Mouse (Mus musculus) c-Kit-positive CD71-negative TER-119-negative erythroid progenitor cells, embryonic 14.5 days (primary cell): ENCODE results near the gene Frmd4a.
"Not testable (repeated sequence)": the region's sequence is repeated elsewhere in the genome, so short reads cannot be mapped to it uniquely, and the experiment has no call there.

Experiments used
- DNase-seq: peaks from one replicate; pipeline ENCODE4 v3.0.0-alpha.2; 2013; ENCODE audit warnings: low read depth

Gene Frmd4a

DNA sequence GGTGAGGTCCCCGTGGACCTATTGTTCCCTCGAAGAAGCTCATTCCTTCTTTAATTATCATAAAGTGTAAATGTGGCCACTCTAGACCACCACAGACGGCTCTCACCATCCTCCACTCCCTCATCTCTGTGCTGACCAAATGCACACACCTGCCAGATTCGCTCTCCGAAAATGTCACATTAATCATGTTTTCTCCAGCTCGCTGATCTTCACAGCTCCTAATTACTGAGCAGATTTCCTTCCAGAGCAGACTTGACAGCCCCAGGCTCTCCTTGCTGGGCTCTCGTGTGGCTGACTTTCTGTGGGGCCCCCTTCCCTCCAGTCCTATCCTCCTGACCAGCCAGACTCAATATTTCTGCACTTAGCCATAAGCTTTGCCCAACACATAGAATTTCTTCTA is 191.7 kb downstream of the Frmd4a start:
- DNase-seq, result no peak

DNA sequence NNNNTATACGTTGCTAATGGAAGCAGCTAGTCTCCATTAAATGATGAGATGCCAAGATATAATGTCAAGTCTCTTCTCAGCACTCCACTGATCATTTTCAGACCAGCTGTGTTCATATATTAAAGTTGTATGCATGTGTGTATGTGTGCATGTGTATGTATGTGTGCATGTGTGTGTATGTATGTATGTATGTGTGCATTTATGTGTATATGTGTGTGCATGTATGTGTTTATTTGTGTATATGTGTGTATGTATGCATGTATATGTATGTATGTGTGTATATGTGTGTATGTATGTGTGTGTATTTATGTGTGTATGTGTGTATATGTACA is 204.9 kb downstream of the Frmd4a start:
- no peak for DNase-seq

DNA sequence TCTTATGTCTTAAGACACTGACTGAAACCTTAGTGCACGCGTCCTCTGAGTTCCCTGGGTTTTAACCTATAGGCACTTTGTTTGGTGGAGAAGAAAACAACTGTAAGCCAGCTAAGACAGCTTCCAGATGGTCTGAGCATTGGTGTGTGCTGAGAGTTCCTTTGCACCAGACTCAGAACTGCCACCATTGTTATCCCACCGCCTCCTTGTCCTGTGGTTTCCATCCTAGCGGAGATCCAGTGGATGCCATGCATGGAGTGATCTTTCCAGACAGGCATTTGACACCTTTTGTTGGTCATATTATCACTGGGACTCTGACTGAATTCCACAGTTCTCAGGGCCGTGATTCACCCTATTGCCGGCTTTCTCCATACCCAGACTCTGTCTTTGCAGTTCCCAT is 205.8 kb downstream of the Frmd4a start:
- no peak for DNase-seq

DNA sequence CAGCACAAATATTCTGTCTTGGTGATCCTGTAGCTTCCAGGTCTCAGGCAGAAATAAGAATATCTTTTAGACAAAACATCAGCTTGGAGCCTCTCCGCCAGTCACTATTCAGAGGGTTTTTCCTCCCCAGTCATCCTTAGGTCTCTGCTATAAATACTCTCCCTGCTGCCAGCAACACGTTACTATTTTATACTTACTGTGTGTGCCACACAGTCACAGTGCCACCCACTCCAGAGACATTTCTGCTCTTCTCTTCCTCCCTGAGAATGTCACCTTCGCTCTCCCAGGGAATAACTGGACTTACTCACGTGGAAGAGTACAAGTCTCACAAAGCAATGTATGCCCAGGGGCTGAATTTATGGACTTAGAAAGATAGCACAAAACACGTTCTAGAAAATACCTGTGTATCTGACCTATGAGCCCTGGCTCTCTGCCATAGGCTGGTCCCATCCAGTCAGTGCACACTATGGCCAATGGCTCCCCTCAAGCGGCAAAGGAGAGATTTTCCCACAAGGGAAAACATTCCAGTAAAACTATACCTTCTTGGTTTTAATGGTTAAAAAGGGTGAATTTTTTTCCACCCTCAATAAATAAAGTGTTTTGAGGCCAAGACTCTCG is 209.5 kb downstream of the Frmd4a start:
- no peak for DNase-seq

DNA sequence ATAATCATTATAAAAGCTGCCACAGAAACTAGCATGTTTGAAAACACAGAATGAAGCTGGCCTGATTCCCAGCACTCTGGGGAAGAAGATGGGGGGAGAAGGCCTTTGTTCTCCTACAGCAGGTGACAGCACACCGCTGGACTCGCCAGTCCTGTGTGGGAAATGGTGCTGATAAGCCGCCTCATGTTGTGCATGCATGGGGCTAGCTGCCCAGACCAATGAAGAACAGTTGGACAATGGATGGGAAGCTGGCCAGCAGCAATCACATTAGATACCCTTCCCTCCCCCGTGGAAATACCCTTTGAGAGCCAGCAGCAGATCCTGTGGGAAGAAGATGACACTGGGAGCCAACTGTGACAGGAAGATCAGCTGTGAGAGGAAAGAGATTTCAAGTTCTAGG is 210.0 kb downstream of the Frmd4a start:
- DNase-seq, result no peak

DNA sequence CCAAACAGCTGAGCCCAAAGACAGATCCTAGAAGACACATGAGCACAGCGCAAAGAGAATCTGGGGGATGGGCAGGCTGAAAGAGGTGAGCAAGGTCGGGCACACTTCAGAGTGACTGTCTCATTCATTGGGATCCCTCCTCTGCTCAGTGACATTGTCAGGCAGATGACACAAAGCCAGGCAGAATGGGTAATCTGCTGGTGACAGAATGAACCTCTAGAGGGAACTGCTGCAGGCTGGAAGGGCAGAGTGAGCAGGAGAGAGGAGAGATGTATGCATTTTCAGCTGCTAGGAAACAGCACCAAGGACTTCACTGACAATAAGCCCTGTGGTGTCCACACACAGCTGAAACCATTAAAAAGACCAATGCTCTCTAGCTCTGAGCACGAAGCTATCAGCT is 211.0 kb downstream of the Frmd4a start:
- DNase-seq, result no peak

DNA sequence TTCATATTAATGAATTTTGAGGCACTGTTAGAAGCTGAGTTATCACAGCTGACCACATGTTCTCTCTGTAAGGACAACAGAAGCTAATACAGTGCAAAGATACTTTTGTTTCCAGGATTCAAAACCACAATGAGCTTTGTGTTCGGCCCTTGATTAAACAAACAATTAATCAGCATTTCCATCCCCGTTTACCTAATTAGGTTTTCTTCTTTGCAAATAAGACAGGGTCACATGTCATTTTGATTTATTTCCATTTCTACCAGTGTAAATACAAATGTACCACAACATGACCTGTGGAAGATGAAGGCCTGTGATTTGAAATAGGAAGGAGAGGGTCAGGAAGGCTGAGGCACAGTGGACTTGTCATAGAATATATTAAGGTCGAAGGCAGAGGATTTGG is 214.8 kb downstream of the Frmd4a start:
- DNase-seq, result no peak

DNA sequence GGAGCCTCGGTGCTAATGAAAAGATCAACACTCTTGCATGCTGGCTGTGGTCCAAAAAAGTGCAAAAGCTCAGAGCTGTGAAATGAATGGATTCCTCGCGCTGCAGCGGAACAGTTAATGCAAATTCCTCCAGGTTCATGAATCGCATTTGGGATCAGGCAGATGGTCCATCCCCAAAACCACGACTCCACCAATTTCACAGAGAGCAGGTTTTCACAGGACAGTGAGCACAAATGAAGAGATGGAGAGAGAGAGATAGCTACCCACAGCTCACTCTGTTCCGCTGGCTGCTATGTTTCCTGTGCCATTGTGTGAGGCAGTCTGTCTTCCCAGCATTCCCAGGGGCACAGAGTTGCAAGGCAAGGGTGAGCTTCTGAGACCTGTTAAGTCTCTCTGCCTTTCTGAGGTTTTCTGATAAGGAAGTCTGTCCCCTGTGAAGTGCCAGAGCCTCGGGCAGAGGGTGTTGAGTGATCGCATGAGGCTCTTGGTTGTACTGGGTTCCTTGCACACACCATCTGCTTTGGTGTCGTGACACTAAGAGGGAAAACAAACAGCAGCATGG is 215.3 kb downstream of the Frmd4a start:
- no peak for DNase-seq

DNA sequence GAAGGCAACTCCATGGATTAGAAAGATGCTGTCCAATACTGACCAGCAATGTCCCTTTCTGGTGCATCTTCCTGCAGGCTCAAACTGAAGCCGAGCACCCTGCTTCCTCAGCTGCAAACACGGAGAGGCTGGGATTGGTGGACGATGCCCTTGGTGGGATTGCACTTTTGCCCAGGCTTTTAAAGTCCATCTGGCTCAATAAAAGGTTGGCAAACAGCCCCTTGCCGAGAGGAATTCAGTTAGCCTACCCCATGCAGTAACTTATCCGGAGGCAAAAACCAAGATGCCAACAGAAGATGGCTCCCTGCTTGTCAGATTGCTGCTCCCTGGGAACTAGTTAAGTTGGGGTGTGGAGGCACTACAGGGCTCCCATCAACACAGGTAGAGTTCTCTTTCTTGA is 220.2 kb downstream of the Frmd4a start:
- no peak for DNase-seq

DNA sequence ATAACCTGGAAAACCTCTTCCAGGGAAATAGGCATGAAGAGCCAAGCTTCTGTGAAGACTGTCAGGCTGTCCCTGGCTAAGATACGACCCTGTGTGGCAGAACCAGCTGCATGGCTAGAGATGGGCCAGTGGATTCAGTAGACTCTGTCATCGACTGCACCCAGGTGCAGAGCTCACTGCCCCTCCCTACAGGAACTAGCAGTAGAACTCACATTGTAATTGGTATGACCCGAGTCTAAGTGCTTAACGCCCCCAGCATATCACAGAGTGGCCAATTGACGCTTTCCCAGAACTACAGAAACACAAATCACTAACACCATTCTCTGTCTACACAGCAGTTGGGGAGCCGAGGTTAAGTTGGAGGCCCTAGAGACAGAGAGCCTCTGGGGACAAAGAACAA is 232.2 kb downstream of the Frmd4a start:
- DNase-seq, result no peak

DNA sequence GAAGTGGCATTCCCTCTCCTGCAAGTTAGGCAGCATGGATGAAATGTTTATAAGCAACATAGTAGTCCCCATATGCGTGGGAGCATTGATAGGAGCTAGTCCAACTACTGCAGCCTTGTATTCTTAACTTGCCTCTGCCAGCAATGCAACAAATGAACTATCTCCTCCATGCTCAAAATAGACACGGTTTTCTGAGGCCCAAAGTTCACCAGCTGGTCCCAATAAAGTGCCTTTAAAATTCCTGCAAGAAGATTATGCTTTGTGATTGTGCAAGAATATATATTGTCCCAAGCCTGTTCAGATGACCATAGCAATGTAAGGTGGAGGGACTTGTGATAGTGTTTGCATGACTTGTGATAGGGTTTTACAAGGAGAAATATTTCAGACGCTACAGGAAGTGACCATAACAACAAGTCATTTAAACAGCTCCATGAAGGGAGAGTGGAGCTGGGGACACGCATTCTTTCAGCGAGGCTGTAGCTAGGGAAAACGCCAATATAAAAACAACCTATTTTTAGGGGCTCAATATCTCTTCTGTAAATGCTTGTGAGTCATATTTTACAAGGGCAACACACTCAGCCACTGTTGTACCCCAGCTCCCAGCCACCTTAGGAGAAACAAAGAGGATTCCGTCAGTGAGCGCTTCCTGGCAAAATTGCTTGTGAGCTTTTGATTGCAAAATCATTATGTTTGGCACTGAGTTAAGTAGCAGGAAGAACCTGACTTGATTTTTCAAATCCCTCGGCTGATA is 235.2 kb downstream of the Frmd4a start:
- no peak for DNase-seq

DNA sequence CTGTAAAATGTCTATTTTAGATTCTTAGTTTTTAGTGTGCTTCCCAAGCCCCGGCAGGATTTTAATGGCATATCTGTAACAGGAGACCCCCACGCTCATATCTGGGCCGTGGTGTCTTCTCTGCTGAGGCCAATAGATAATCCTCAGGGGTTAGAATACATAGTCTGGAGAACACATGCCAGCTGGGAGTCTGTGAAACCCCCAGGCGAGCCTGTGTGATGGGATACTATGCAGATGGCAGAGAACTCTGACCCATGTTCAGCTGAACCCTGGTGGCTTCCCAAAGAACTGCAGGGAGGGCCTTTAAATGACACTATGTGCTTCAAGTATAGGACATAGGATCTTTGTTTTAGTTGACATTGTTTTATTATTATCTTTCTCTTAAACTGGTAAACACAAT is 235.8 kb downstream of the Frmd4a start:
- no peak for DNase-seq

DNA sequence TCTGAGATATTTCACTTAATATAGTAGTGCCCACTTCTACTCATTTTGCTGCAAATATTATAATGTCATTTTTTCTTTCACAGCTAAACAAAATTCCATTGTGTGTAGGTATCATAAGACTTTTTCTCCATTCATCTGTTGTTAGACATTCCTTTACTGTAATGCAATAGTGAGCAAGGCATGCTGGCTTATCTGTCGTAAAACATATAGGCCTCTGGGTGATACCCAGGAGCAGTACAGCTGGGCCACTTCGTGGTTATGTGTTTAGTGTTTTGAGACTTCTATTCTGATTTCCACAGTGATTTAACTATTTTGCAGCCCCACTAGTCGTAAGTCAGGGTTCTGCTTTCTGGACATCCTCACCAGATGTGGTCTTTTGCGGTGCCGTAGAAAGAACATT is 236.6 kb downstream of the Frmd4a start:
- DNase-seq, result no peak

DNA sequence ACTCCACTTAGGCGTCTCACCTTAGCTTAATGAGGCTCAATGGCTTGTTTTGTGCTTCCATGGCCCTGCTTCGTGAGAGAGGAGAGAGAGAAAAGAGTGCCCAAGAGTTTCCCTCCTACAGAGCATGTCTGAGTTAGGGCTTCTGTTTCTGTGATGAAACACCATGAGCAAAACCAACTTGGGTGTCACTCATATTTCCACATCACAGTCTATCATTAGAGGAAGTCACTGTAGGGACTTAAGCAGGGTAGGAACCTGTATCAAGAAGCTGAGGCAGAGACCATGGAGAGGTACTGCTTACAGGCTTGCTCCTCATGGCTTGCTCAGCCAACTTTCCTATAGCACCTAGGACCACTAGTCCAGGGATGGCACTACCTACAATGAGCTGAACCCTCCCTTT is 238.7 kb downstream of the Frmd4a start:
- no peak for DNase-seq

DNA sequence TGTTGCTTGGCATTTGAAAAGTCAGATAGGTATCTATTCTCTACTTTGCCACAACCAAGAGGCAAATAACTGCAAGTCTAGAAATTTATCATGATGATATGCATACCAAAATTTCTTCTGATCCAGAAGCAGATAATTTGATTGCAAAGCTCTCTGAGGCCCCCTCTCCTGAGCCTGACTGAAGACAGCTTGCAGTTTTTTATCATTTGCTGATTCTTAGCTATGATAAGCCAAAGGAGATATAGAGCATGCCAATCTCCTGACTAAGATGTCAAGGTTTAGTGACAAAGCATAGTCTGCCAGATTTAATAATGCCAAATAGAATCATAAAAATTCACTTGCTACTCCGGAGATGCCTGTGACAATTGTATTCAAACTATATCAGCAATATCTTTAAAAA is 240.1 kb downstream of the Frmd4a start:
- no peak for DNase-seq

DNA sequence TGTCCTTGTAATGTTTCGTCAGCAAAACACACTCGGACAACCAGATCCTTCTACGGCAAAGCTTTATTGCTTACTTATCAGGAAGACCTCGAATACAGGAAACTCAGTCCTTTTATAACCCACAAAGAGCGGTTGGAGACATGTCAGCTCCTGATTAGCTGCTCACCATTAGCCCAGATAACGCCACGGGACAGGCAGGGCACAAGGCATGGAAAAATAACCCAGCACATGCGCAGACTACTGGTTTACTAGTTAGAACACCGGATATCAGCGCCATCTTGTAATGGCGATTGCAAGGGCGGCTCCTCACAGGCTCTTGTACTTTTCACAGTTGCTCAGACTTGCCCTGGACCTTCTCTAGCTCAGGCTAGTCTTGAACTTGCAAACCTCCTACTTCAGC is 241.3 kb downstream of the Frmd4a start:
- DNase-seq, result not testable (repeated sequence)

DNA sequence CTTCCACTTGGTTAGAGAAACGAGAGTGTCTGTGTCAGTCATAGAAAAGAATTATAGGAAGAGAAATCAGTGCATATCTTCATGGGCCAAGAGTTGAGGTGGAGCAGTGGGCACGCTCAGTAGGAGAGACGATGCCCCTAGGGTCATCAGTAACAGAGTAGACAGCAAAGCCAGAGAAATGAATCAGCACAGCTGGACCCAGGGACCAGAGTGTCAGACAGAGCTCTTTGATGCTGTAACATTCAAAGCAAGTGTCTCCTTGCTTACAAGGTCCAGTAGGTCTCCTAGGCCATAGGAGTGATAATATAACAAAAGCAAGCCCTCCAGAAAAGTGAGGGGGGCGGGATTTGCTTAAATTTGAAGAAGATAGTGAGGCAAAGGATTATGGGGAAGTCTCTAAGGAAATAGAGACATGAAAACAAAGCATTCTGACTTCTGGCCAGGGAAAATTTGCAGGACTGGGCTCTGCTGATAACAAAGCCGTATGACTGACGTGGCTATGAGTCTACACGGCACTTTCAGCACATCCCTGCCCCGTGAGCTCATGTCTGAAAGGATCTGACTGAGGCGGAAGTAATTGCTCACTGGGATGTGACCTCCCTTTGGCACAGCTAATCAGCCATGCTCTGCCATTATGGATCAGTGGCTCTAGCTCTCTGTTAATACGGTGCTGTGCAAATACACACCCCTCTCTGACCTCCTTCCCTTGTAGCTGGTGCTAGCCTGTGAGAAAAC is 243.0 kb downstream of the Frmd4a start:
- DNase-seq, result no peak

DNA sequence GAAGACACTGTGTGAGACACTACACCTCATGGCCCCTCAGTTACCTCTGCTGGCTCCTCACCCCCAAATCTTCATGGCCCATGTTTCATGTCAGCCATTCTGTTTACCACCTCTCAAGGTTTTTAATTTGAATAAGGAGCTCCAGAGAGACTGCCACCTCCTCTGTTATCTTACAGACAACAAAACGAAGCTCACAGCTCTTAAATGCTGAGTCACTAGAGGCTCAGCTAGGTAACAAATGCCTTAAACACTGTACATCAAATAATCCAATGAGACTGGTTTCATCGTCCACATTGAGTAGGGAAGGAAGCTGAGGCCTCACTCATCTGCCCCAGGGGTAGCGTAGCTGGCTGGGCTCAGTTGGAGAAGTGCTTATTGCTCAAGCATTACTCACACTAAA is 245.2 kb downstream of the Frmd4a start:
- no peak for DNase-seq

DNA sequence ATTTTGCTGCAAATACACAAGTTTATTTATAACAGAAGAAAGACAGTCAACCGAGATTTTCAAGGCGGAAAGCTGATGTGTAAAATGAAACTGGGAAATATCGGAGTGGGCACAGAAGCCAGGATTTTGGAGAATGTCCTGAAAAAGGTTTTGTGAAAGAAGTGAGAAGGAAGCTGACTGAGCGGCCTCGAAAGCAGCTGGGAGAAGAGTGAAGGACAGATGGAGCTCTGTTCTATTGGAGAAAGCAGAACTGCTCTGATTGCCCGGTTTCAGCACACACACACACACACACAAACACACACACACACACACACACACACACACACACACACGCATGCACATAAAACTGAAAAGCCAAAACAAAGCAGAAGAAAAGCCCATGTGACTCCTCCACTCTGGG is 249.9 kb downstream of the Frmd4a start:
- no peak for DNase-seq

DNA sequence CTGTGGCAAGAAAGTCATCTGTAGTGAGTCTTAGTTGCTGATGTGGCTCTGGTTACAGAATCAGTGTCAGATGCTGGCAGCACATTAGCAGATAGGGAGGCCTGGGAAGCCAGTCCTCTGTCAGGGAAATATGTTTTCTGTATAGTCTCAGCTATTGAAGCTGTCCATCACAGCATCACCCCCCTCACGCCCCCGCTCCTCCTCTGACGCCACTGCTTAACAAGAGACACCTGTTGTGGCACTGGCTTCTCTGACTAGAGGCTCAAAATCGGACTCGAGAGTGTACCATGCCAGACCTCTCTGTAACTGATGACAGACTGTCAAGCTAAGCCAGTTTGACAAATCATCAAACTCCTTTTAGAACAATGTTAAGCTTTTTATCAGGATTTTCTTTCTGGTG is 265.3 kb downstream of the Frmd4a start:
- DNase-seq, result no peak

DNA sequence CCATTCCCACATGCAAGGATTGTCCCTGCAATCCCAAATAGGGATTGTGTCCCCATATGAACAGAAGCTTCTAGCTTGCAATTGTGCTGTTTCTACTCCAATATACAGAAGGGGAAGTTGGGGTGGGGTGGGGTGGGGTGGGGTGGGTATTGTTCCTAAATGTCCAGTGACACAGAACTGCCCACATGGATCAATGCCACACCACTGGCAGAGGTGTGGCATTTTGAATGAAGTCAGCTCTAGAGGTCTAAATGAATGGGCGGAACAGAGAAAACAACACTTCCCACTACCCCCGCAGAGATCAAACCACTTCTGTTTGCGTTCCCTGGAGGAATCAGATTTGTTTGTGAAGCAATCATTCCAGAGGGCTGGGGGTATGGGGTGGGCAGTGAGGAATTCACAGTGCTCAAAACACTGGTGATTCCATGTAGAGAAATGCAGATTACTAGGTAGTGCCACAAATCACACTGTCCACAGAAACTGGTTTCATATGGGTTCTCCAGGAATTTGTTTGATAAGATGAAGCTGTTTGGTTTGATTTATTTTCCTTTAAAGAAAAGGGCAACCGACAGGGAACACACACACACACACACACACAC is 268.3 kb downstream of the Frmd4a start:
- no peak for DNase-seq

DNA sequence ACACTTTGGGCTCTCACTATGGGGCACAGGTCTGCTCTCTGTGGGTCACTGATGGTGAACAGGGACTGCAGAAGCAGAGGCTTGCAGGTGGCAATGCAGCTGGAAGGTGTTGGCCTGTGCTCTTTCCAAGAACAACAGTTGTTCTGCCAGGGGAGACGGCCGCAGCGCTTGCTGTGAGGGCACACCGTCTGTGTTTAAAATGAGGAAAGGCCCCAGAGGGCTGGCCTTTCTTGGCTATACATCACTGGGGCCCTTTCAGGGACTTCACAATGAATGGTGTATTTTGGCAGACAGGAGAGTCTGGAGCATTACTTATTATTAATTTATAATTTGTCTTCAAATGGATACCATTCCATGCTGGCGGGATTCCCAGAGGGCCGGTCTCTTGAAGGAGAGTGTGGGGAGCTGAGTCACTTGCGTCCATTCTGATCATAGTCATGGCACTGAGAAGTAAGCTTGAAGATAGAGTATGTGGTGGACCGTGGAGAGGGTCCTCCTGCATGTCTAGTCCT is 268.9 kb downstream of the Frmd4a start:
- no peak for DNase-seq

DNA sequence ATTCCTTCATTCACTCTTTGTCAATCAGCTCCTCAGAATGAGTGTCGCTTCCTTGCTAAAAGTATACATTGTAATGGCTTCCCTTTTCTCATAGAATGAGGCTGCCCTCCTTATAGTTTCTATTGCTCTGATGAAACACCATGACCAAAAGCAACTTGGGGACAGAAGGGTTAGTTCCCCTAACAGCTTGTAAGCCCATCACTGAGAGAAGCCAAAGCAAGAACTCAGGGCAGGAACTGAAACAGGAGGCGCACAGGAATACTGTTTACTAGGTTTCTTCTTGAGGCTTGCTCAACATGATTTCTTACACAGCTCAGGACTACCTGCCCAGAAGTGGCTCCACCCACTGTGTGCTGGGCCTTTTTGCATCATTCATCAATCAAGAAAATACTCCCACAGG is 273.0 kb downstream of the Frmd4a start:
- DNase-seq, result no peak
